Mouse (Mus musculus) heart, postnatal 0 days (tissue): ENCODE results near the gene Tshz2. TPM values are rescaled to one million over a fixed set of nuclear protein-coding genes. Genes with fewer than 3 reads are reported as not detected.

Experiments used
- ATAC-seq: fragments of 200-750 bp; cut with Nextera tagmentation; 2 replicates; pipeline ENCODE4 v1.8.0; 2017; ENCODE audit warnings: low read depth, moderate number of reproducible peaks, moderate library complexity; ENCODE audit not compliant: insufficient read depth
- DNase-seq: peaks from one replicate; pipeline ENCODE4 v3.0.0-alpha.2; 2016; ENCODE audit warnings: low spot score
- H3K27ac ChIP-seq: fragments of 300-500 bp; sonication (generic); 2 replicates; pipeline ENCODE4 v1.5.1; 2014; ENCODE audit warnings: low read depth, mild to moderate bottlenecking
- H3K27me3 ChIP-seq: fragments of 300-500 bp; sonication (generic); 2 replicates; pipeline ENCODE4 v1.6.1; 2014; ENCODE audit warnings: low read length, mixed read lengths; ENCODE audit not compliant: control insufficient read depth, insufficient read depth
- H3K36me3 ChIP-seq: fragments of 300-500 bp; sonication (generic); replicated peaks from 2 replicates; pipeline ENCODE4 v1.6.1; 2014; ENCODE audit warnings: low read length, mixed read lengths; ENCODE audit not compliant: control insufficient read depth, insufficient read depth
- H3K4me1 ChIP-seq: fragments of 300-500 bp; sonication (generic); 2 replicates; pipeline ENCODE4 v1.6.1; 2014; ENCODE audit warnings: antibody characterized with exemption; ENCODE audit not compliant: control insufficient read depth, insufficient read depth
- H3K4me2 ChIP-seq: fragments of 300-500 bp; sonication (generic); 2 replicates; pipeline ENCODE4 v1.6.1; 2014; ENCODE audit warnings: low read depth, mild to moderate bottlenecking, low read length, moderate library complexity
- H3K4me3 ChIP-seq: fragments of 300-500 bp; sonication (generic); 2 replicates; pipeline ENCODE4 v1.5.1; 2014; ENCODE audit warnings: low read depth, low read length
- H3K9ac ChIP-seq: fragments of 300-500 bp; sonication (generic); replicated peaks from 2 replicates; pipeline ENCODE4 v1.6.1; 2014; ENCODE audit warnings: low read depth, low read length, mixed read lengths
- H3K9me3 ChIP-seq: fragments of 300-500 bp; sonication (generic); replicated peaks from 2 replicates; pipeline ENCODE4 v1.6.1; 2016; ENCODE audit warnings: low read length; ENCODE audit not compliant: control insufficient read depth
- CTCF ChIP-seq: IDR thresholded peaks from 2 replicates; pipeline ENCODE4 v1.5.1; 2016; ENCODE audit warnings: antibody characterized with exemption, control low read depth, low read depth
- EP300 ChIP-seq: IDR thresholded peaks from 2 replicates; pipeline ENCODE4 v1.6.1; 2016; ENCODE audit warnings: antibody characterized with exemption, low read depth
- WGBS: fragments of 180-500 bp; shearing (Covaris S2); extraction: QIAGEN DNeasy Blood & Tissue Kit; methylation state at CpG from one replicate; pipeline ENCODE4 v1.1.7; 2014; 5-methylcytosine and 5-hydroxymethylcytosine counted together
- polyA plus RNA-seq: library from polyadenylated mRNA; unstranded; fragments of >200 nt; fragmentation: Nextera tagmentation; extraction: Ambion mirVana; gene quantifications from 2 replicates; pipeline ENCODE4 v1.2.1, GENCODE M21; 2015
- total RNA-seq: library from RNA; depleted of rRNA; stranded (reverse); fragments of >200 nt; gene quantifications from 2 replicates; pipeline ENCODE4 v1.2.3, GENCODE M21; 2014; ENCODE audit warnings: low replicate concordance

The Tshz2 gene
- total and polyA plus RNA-seq, 2 experiments from 2014 or later, result 2.8 to 7.8 TPM

DNA sequence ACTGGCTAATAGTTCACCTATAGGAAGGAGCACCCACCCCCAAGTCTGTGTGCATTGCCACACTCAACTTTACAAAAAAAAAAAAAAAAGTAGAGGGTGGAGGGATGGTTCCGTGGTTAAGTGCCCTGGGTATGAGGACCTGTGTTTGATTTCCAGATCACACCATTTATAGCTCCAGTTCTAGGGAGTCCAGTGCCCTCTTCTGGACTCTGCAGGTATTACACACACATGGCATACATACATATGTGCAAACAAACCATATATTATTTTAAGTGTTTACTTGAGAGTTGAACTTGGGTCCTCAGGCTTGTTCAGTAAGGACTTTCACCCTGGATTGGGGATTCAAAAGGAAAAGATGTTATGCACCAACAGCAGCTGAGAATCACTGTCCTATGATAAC is 127.3 kb downstream of the Tshz2 start:
- no peaks in the 10 kb centered on the region for H3K27me3 ChIP-seq
- H3K4me2 ChIP-seq, result no peak overlapping the region
- no peaks in the 10 kb centered on the region for H3K4me1 ChIP-seq
- no peak overlapping the region for H3K9ac ChIP-seq
- WGBS, result 95% methylated on average over 1 of the region's 1 CpGs
- no peak overlapping the region for H3K27ac ChIP-seq
- H3K36me3 ChIP-seq, result no peaks in the 10 kb centered on the region
- no peaks in the 10 kb centered on the region for H3K9me3 ChIP-seq
- DNase-seq, result no peak
- ATAC-seq, result no peak
- TF ChIP-seq EP300 (no peak), CTCF (no peak)
- H3K4me3 ChIP-seq, result no peak overlapping the region

DNA sequence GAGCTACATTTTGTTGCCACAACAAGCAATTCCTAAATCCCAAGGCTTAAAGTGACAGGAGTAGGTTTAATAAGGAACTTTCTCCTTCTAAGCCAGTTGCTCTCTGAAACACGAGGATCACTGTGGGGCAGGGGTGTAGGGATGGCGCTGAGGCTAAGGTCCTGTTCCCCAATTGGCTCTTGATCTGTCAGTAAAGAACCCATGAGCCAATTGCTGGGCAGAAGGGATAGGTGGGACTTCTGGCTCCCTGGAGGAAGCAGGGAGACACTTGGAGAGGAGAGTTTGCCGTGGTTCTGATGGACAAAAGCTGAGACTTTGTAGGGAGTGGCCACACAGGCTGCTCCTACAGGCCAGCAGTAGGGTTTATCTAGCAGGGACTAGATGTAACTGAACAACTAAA is 128.9 kb downstream of the Tshz2 start:
- no peak for ATAC-seq

DNA sequence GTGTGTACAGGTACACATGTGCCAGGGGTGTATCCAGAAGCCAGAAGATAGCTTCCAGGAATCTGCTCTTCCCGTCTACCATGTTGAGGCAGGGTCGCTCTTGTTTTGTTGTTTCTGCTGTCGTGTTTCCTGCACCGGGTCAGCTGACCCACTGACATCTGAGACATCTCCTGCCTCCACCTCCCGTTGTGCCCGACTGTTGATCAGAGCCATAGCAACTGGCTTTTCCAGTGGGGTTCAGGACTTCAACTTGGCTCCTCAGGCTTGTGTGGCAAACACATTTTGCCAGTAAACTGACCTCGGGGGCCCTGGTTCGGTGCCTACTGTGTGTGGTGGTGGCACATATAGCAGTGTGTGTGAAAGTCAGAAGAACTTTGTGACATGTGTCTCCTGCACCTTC is 129.5 kb downstream of the Tshz2 start:
- no peaks in the 10 kb centered on the region for H3K9me3 ChIP-seq

More for the DNA sequence above, 128.9 kb downstream of the Tshz2 start:
- 38% methylated on average over 3 of the region's 3 CpGs for WGBS
- Histone ChIP-seq H3K4me3 (no peak overlapping the region), H3K27me3 (no peaks in the 10 kb centered on the region), H3K9me3 (no peaks in the 10 kb centered on the region), H3K9ac (no peak overlapping the region), H3K36me3 (no peaks in the 10 kb centered on the region), H3K4me2 (no peak overlapping the region), H3K27ac (no peak overlapping the region), H3K4me1 (peaks cover 4% of the 10 kb centered on the region; the same call in 1 of the 2 replicates)
- DNase-seq, result no peak
- no peak for TF ChIP-seq EP300

DNA sequence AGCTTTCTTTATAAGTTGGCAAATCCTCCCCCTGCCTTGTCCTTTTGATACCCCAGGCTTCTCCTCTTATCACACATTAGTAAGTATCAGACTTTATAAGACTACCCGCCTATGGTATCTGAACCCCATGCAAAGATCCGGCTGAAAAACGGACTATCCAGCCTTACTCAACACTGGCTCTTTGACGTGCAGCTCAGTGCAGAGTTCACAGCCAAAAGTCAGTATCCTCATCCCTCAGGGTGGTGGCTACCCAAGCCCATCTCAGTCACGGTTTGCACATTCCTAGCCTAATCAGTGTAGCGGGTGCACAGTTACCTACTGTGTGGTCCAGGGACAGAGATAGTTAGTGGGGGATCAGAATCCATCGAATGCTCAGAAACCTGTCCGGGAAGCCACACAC is 130.9 kb downstream of the Tshz2 start:
- peaks cover 4% of the 10 kb centered on the region; the same call in 1 of the 2 replicates for H3K4me1 ChIP-seq
- no peak overlapping the region for H3K27ac ChIP-seq
- DNase-seq (no peak), ATAC-seq (no peak)
- no peak overlapping the region for H3K4me3 ChIP-seq
- no peaks in the 10 kb centered on the region for H3K27me3 ChIP-seq
- no peak for TF ChIP-seq CTCF
- no peak for TF ChIP-seq EP300
- no peak overlapping the region for H3K4me2 ChIP-seq
- 71% methylated on average over 8 of the region's 8 CpGs for WGBS
- H3K9ac ChIP-seq, result no peak overlapping the region
- no peaks in the 10 kb centered on the region for H3K36me3 ChIP-seq
- H3K9me3 ChIP-seq, result no peaks in the 10 kb centered on the region

More for the DNA sequence above, 129.5 kb downstream of the Tshz2 start:
- no peak overlapping the region for H3K4me2 ChIP-seq
- DNase-seq (no peak), ATAC-seq (no peak)
- no peak overlapping the region for H3K27ac ChIP-seq
- 77% methylated on average over 8 of the region's 8 CpGs for WGBS
- TF ChIP-seq EP300, result no peak
- TF ChIP-seq CTCF, result no peak
- no peak overlapping the region for H3K4me3 ChIP-seq
- peaks cover 4% of the 10 kb centered on the region; the same call in 1 of the 2 replicates for H3K4me1 ChIP-seq
- no peaks in the 10 kb centered on the region for H3K27me3 ChIP-seq
- H3K9ac ChIP-seq, result no peak overlapping the region
- H3K36me3 ChIP-seq, result no peaks in the 10 kb centered on the region

DNA sequence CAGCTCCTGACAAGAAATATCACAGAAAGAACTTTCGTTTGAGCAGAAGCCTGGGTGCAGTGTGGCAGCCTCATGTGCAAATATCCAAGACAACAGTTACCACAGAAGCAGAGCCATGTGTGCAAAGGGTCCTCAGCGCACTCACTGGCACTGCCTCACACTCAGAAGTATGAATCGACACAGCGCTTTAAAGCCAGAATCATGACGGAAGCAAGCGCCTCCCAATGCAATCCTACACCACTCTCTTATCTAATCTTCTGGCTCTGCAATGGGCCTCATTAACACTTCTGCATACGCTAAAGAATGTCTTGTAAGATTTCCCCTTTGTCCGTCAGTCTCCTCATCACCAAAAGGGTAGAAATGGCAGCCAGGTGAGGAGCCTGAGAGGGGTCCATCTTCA is 133.4 kb downstream of the Tshz2 start:
- DNase-seq (no peak), ATAC-seq (no peak)
- peaks cover 4% of the 10 kb centered on the region; the same call in 1 of the 2 replicates for H3K4me1 ChIP-seq
- H3K27me3 ChIP-seq, result no peaks in the 10 kb centered on the region
- H3K36me3 ChIP-seq, result no peaks in the 10 kb centered on the region
- H3K4me2 ChIP-seq, result no peak overlapping the region
- no peaks in the 10 kb centered on the region for H3K9me3 ChIP-seq
- H3K4me3 ChIP-seq, result no peak overlapping the region
- 31% methylated on average over 8 of the region's 8 CpGs for WGBS
- TF ChIP-seq EP300 (no peak), CTCF (no peak)
- H3K9ac ChIP-seq, result no peak overlapping the region
- H3K27ac ChIP-seq, result no peak overlapping the region

DNA sequence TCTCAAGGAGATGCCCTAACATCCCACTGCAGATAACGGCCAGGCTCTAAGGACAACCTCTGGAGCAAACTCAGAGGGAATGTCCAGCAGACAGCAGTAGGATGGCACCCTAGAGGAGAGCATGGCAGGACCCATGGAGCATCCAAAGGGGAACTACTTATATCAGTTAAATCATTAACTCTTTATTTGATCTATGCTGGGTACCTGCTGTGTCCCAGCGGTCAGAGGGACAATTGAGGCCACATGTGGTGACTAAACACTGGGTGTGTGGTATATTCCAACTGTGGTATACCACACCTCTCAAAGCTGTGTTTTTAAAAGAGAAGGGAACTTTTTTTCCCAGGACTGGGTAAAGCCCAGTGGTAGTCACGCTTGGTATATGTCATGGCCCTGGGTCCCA is 134.5 kb downstream of the Tshz2 start:
- no peak for TF ChIP-seq CTCF
- TF ChIP-seq EP300, result no peak
- peaks cover 4% of the 10 kb centered on the region; the same call in 1 of the 2 replicates for H3K4me1 ChIP-seq
- ATAC-seq (no peak), DNase-seq (no peak)
- no peak overlapping the region for H3K27ac ChIP-seq
- H3K4me2 ChIP-seq, result no peak overlapping the region
- WGBS, result 80% methylated on average over 3 of the region's 3 CpGs
- no peak overlapping the region for H3K4me3 ChIP-seq
- no peaks in the 10 kb centered on the region for H3K36me3 ChIP-seq
- no peaks in the 10 kb centered on the region for H3K27me3 ChIP-seq
- no peaks in the 10 kb centered on the region for H3K9me3 ChIP-seq
- no peak overlapping the region for H3K9ac ChIP-seq
